28 mouse cellular contexts compared by ENCODE assay signal in the genomic region with DNA sequence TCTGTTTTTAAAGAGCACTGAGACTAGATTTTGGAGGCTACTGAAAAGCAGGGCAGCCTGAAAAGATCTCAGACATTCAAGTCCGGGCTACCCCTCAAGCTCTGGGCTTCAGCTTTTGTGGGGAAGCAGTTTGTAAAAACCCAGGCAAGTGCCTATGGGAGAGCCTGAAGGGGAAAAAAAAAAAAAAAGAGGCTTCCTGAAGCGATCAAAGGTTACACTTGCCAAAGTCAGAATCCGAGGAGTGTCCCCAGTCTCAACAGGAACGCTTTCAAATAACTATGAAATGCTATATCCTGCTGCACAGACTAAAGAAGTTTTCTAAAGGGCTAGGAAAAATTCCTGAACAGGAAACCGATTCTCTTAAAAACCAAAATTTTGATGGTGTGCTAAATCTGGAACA. TPM values are rescaled to one million over a fixed set of nuclear protein-coding genes. Genes with fewer than 3 reads are reported as not detected.
"Had no signal": no experiment of that assay in that cellular context is flagged by ENCODE, and none has a peak within 500 bp of the region (broad histone marks: within the 10 kb centered on the region; RNA-seq: fewer than 3 reads in every experiment).

No protein-coding gene starts in this region.

- H3K9ac ChIP-seq: kidney, embryonic 15.5 days; liver, embryonic 12.5 days; liver, embryonic 15.5 days; lung, embryonic 15.5 days had no signal

- ATAC-seq: liver, embryonic 12.5 days had no signal

- H3K4me2 ChIP-seq: kidney, embryonic 15.5 days; liver, embryonic 12.5 days; liver, embryonic 15.5 days; lung, embryonic 15.5 days had no signal

- H3K27me3 ChIP-seq: kidney, embryonic 15.5 days; liver, embryonic 12.5 days; liver, embryonic 15.5 days; lung, embryonic 15.5 days; megakaryocyte, embryonic 14.5 days had no signal

- H3K27ac ChIP-seq: kidney, embryonic 15.5 days; liver, embryonic 12.5 days; liver, embryonic 15.5 days; lung, embryonic 15.5 days; midbrain, embryonic 10.5 days had no signal

- H3K4me1 ChIP-seq: liver, embryonic 12.5 days; liver, embryonic 15.5 days; lung, embryonic 15.5 days; megakaryocyte, embryonic 14.5 days; midbrain, embryonic 10.5 days had no signal

- H3K4me3 ChIP-seq: kidney, embryonic 15.5 days; liver, embryonic 12.5 days; liver, embryonic 15.5 days; lung, embryonic 15.5 days; megakaryocyte, embryonic 14.5 days; midbrain, embryonic 10.5 days had no signal

- H3K9me3 ChIP-seq: kidney, embryonic 15.5 days; liver, embryonic 12.5 days; liver, embryonic 15.5 days; lung, embryonic 15.5 days; megakaryocyte, embryonic 14.5 days; midbrain, embryonic 10.5 days had no signal

- DNase-seq: kidney, adult 8-10 months; kidney, postnatal 10 days; left cerebral cortex, postnatal 4 days; lung, adult 18-20 months; lung, postnatal 10 days; lung, postnatal 36 days; midbrain, embryonic 14.5 days; thymus, adult 18-20 months; thymus, postnatal 36 days had no signal

RNA-seq across cellular contexts. Expression of a gene that starts 50.5 kb away (rescaled TPM):
- total RNA-seq: layer of hippocampus, adult 18-20 months; layer of hippocampus, postnatal 14 days; left cerebral cortex, adult 8-10 months; left cerebral cortex, postnatal 14 days; left cerebral cortex, postnatal 4 days; midbrain, postnatal 0 days had no signal
- polyA plus RNA-seq: intestine, postnatal 0 days; kidney, embryonic 15.5 days; liver, embryonic 12.5 days; liver, embryonic 15.5 days; lung, embryonic 15.5 days; midbrain, embryonic 10.5 days; midbrain, embryonic 14.5 days; midbrain, postnatal 0 days; neural tube, embryonic 11.5 days; neural tube, embryonic 14.5 days; small intestine, adult 2 months; spleen, adult 2 months; stomach, embryonic 16.5 days; testis, adult 2 months; urinary bladder, adult 2 months had no signal
